Mouse (Mus musculus): ENCODE measurements around the gene Atrn.

Gene Atrn

DNA sequence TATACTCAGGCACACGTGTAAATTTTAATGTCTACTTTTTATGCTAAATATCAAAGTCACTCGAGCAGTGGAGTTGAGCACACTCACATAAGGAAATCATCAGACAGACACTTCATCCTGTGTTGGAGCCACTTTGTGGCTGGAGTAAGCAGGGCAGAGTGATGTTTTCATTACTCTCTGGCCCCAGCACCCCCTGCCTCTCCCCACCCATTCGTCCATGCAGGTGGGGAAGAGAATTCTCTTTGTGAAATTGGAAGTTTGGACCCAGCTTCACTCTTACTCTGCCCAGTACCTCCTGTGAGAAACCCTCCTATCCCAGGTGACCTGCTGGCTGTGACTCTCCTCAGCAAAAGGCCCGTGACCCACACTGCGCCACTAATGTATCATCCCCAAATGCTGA is 132.4 kb downstream of the Atrn start:
- DNase-seq (ENCODE audit: low spot score in 2 of 2): no peak

DNA sequence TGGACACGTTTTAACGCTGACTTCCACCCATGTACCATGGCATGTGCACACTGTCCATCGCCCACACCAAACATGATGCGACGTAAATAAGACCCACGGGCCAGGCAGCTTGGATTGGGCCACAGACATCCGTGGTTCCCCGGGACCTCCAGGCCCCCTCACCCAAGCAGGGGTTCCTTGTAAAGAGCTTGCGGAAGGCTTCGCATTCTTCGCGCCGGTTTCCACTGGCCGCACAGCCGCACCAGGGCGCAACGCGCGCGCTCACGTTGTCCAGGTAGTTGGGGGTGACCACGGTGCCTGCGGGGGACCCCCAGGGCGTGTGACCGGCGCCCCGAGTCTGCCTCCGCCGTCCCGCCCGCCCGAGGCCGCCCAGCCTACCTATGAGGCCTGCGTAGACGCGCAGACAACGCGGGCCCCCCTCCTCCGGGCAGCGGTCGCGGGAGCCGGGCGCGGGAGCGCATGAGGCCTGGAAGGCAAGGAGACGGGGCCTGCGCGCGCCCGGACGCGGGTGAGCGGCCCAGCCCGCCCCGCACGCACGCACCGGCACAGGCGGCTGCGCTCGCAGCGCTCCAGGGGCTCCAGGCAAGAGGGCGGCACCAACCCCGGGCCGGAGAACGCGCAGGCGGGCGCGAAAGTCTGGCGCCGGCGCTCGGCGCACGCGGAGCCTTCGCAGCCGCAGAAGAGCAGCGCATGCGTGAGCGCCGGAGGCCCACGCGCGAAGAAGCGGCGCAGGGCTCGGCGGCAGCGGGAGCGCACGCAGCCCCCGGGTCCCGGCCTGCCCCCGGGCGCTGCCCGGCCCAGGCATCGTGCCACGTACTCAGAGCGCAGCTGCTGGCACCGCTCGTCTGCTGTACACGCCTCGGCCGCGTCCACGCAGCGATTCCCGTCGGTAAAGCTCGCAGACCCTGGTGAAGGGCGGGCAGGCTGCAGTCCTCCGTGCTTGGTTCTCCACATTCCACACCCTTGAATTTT is 134.8 kb downstream of the Atrn start:
- peak; percentile 75 to 76 for DNase-seq (ENCODE audit: low spot score in 2 of 2)

DNA sequence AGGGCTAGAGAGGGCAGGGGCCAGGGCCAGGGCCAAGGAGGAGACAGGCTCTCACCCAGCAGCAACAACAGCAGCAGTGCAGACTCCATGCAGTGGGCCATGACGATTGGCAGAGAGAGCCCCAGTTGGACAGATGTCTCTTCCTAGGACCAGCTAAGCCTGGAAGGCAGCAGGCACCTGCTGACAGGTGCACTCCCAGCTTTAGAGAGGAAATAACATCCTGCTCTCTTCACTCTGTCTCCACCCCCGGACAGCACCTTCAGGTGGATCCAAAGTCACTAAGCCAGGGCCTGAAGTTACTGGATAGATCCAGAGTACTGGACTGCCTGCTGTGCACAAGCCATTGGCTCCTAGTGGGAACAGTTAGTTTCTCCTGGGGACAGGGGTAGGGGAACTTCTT is 136.7 kb downstream of the Atrn start, which contains the start of gene Gfra4:
Gfra4 (minus strand) TSS at position 101 of the 400 bp plus-strand sequence.
- no peak for DNase-seq (ENCODE audit: low spot score in 2 of 2)

DNA sequence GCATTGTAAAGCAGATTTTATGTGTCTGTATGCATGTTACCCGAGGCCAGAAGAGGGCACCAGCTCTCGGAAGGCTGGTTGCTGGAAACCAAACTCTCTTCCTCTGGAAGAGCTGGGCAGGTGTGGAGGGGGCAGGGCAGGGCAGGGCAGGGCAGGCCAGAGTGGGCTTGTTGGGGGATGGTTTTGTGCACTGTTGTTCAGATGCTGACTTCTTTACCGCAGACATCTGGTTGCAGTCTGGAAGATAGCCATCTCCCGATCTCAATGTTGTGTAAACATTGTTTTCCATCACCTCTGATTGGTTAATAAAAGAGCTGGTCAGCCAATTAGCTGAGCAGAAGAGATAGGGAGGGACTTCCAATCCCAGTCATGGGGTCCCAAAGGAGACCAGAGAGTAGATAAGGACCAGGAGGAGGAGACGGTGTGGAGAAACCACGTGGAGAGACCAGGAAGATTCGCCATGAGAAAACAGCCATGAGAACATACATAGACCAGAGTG is 138.1 kb downstream of the Atrn start:
- no peak for DNase-seq (ENCODE audit: low spot score in 2 of 2)

DNA sequence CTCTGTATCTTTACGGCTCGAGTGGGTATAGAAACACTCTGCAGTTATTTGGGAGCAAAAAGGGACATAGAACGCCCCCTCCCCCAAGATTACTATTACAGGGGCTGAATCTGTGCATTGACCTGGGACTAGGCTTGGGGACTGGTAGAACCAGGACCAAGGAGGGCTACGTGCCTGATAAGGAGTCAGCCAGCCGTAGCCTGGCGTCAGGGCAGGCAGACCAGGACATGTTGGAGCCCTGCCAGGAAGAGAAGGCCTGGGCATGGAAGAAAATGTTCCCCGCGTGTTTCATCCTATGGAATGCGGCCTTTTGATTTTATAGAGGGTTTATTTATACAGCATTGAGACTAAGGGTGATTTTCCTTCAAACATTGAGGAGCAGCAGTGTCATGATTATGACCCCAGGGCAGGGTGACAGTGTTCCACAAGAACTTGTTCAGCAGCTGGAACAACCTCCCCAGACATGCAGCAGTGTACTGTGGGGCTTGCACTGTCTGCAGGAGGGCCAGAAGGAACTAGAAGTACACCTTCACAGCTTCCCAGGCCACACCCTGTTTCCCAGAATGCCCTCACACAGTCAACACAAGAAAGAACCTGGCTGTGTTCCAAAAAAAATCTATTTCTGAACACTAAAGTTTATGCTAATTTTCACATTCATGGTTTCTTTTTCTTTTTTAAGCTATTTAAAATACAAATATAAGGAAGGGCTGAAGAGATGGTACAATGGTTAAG is 138.9 kb downstream of the Atrn start:
- DNase-seq (ENCODE audit: low spot score in 2 of 2): no peak

DNA sequence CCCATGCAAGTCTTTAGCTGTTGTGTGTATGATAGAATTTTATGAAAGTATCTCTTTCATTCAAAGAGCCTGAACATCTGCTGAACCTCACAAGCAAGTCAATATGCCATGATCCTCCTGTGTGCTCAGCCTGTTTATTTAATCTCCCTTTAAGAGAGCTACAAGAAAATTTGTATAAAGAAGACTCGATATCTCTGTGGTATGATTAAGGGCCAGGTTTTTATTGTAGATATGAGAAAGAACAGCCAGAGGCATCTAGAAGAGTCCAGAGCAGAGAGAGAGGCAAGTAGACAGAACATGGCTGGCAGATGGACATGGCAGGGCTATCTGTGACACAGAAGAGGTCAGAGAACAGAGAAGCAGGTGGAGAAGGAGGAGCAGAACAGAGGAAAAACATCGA is 139.7 kb downstream of the Atrn start:
- DNase-seq (ENCODE audit: low spot score in 2 of 2): no peak

DNA sequence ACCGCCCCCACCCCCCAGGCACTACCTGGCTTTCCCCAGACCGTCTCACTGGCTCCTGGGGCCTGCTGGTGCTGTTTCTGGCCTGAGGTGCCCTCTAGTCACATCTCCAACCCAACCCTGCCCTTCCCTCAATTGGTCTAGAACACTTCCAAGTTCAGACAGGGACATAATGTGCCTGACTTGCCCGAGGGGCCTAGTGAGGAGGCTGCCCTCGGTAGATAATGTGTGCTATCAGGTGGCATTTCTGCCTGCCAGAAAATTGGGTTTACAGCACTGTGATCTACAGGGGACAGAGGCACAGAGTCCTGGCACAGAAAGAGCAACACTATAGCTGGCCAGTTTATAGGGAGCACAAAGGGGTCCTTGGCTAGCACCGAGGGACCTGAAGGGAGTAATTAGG is 145.7 kb downstream of the Atrn start:
- DNase-seq (ENCODE audit: low spot score in 2 of 2): no peak

DNA sequence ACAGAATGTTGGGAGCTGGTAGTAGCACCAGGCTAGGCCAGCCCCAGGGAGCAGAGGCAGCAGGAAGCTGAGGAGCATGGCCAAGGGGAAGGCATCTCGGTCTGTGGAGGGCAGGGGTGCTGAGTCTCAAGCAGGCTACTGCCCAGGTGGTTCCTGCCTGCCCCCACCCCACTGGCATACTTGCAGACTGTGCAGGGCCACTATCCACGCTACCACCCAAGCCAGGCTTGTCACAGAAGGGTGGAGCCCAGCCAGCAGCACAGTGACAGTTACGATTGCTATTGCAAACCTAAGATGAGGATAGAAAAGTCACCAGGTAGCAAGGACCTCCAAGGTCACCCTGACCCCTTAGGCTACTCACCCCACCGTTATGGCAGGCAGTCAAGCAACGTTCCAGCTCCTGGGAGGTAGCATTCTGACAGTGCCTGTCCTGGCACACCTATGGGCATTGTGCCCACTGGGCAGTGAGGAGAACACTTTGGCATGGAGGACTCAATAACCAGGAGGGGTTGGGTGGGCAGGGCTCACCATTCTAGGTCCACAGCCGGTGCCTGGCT is 146.6 kb downstream of the Atrn start:
- DNase-seq (ENCODE audit: low spot score in 2 of 2): no peak

DNA sequence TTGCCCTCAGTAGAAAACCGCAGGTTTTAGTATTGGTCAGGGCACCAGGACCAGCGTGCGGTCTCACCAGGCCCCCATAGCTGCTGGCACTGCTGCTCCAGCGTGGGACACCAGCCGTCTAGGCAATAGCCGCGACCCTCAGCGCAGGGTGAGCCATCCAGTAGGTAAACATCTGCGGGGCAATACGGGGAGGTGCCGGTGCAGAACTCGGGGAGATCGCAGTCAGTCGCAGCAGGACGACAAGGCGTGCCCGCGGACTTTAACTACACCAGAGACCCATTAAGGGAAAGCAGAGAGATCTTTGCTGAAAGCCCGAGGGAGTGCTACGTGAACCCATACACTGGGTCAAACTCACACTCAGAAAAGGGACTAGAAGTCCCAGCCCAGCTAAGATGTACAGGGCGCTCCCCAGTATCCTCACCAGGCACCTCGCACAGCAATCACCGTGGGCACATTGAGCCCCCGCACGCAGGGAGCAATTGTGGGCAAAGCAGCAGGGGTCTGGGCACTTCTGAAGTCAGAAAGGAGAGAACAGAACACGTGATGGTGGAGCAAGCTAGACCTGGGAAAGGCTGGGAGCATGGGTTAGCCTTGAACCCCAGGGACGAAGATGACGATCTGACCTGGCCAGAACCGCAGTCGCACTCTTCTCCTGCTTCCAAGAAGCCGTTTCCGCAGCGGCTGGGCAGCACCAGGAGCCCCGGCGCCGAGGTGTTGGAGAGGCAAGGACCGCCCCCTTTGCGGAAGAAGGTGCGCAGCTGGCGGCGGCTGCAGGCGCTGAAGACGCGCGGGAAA is 147.8 kb downstream of the Atrn start:
- DNase-seq (ENCODE audit: low spot score in 2 of 2): no peak

DNA sequence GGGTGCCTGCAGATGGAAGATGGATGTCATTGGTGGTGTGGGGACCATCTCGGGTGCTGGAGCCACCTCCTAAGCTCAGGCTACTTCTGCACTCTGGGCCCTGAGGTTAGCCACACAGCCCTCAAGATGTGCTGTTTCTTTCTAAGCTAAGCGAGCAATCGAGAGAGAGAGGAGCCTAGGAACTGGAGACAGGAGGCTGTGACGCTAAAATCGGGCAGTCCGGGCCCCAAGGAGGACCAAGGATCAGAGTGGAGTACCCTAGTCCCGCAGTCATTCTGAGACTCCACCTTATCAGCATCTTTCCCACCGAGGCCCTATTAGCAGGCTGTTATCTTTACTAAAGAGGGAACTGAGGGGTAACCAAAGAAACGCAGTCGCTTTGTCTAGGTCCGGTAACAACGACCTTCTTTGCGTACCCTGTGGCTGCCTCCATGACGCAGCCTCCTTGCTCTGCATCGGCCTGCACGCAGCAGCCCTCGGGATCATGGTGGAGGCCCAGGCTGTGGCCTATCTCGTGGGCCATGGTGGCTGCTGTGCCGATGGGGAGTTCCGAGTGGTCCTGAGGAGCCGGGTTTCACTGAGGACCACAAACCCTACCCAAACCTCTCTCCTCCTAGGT is 148.5 kb downstream of the Atrn start:
- DNase-seq (ENCODE audit: low spot score in 2 of 2): no peak

DNA sequence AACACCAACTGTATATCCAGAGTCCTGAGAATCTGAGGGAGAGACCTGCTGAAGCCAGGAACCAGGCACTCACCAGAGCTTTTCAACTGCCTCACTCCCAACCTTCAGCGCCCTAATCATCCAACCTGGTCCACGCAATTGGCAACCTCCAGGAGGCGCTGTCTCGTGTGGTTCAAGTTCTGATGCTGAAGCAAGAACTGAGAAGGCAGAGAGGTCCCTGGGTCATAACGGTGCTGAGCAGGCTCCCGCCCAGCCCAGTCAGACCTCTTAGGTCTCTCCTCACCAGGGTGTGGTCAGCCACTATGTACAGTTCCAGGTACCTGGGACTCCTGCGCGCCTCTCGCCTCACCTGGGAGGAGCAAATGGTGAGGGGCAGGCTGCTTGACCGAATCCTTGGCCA is 149.3 kb downstream of the Atrn start:
- DNase-seq (ENCODE audit: low spot score in 2 of 2): peak in 1 of 2 experiments; percentile 41

DNA sequence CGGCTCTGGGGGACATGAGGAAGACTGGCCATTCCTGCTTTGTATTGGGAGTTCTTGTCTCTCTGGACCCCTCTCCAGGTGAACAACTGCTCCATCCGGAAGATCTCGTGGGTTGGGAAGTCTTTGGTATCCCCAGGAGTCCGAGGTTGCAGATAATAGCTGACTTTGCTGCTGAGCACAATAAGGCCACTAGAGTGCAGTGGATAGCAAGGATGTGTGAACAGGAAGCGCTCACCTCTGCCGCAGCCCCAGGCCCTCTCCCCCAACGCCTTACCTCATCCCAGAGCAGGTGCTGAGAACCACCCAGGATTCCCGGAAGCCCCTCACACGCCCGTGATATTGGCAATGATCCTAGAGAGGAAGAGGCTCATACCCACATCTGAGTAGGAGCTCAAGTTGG is 149.9 kb downstream of the Atrn start:
- no peak for DNase-seq (ENCODE audit: low spot score in 2 of 2)

DNA sequence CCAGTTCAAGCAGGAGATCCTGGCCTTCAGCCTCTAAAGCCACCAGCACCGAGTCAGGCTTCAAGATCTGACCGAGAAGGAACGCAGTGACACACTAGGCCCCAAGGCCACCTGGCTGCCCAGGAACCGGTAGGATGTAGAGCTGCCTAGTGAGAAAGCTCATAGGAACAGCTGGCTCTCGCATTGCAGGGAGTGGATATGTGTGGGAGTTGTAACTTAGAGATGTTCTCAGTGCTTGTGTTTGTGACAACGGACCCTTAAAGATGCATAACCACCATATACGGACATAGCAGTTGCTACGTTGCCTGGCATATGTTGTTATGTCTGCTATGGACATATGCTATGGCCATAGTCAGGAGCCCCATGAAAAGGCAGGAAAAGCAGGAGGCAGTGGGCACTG is 152.4 kb downstream of the Atrn start:
- no peak for DNase-seq (ENCODE audit: low spot score in 2 of 2)

DNA sequence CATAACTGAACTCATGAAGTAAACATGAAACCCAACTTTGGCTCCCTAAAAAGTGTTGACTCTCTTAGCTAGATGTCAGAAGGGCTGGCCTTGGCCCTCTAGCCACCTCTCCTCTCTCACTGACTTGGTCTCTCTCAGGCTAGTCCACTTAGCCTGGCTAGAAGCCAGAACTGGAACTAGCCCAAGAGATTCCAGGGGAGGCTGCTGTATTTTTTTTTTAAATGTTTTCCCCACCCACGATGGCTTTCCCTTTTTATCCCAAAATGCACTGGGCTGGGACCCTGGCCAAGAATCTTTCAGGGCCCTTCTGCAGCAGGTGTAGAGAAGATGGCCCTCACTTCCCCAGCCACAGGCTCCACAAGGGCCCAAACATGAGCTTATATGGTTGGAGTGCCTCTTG is 153.1 kb downstream of the Atrn start:
- peak in 1 of 2 experiments; percentile 32 for DNase-seq (ENCODE audit: low spot score in 2 of 2)

DNA sequence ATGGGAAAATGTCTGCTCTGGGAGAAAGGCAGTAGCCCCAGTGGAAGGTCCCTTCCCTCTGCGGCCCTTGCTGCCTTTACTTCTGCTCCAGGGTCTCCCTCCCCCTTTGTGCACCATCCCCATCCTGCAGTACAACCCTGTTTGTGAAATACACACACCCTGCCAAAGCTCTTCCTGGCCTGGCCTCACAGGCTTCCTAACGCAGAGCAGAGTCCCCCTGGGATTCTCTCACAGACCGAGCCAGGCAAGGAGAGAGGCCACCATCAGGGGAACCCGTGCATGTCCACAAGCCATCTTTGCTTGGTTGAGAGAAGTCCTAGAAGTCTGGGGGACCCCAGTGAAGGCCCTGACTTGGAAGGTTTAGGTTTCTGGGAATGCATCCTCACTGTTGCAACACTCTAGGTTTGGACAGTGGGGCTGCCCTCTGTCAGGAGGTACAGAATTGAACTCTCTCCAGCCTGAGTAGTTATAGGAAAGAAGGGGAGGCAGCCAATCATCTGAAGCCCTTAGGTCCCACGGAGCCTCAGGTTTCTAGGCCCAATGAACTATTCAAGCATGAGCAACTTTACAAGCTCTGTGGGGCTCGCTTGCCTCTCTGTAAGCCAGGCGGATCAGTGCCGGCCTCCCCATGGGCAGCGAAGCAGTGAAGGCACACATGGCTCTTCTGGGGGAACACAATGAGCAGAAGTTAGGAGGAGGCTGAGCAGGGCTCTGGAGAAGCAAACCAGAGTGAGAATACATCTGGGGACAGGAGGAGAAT is 153.7 kb downstream of the Atrn start:
- DNase-seq (ENCODE audit: low spot score in 2 of 2): no peak

DNA sequence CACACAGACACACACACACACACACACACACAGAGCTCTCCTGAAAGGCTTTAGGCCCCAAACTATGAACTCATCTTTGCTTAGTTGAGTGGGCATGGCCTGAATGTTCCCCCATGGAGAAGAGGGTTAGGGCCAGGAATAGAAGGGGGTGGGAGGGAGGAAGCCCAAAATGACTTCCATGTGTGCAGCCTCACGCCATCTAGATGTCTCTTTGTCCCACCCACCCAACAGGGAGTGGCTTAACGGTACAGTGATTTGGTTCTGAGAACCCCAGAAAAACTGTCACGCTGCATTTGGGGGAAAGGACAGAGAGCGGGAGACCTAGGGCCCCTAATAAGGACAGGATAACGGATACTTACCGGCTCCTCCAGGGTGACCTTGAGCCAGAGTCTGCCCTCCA is 154.5 kb downstream of the Atrn start:
- DNase-seq (ENCODE audit: low spot score in 2 of 2): no peak

DNA sequence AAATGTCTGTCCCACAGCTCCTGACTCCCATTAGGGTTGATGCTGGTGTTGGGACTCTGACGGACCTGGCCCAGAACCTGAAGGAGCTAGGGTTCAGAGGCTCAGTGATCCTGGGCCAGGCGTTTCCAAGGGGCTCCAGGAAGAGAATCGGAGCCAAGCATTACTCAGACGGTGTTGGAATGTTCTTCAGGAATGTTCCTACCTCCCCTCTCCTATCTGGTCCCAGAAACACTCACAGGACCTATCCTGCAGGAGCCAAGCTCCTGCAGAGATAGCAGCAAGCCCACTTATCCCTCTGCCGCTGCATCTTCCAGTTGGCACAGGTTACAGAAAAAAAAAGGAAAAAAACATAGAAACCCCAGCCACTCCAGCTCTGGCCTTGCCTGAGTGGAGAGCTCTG is 155.3 kb downstream of the Atrn start:
- no peak for DNase-seq (ENCODE audit: low spot score in 2 of 2)

DNA sequence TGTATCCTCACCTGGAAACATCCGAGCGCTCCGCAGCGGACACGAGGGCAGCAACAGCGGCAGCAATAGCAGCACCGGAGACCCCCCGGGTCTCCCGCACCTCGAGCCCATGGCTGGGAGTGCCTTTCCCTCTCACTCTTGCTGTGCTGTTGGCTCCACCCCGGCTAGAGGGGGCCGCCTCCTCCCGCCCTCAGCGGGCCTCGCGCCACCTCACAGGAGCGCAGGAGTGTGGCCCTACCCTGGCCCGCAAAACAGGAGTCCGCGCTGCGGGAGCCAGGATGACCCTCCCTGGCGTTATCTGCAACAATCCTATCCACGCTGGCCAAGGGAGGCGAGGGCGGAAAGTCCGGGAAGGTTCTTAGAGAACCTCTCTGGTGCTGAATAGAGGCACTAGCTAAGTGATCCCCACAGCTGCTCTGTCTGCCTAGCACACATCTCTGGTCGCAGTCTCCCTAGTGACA is 157.1 kb downstream of the Atrn start, which contains the start of gene Adam33:
Adam33 (minus strand) TSS at position 411 of the 461 bp plus-strand sequence.
- no peak for DNase-seq (ENCODE audit: low spot score in 2 of 2)

DNA sequence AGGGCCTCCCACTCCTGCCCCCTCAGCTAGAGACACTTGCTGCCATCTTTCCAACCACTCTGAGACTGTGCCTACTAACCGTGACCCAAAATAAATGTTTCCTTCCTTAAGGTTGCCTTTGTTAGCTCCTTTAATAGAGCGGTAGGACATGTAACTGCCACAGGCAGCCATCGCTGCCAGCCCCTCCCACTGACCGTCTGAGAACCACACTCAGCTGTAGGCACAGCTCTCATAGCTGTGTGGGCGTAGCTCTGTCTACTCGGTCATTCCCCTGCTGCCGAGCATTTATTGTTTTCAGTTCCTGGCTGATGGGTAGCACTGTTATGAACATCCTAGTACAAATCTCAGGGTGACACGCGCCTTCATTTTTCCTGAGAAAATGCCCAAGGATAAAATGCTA is 160.0 kb downstream of the Atrn start:
- no peak for DNase-seq (ENCODE audit: low spot score in 2 of 2)

DNA sequence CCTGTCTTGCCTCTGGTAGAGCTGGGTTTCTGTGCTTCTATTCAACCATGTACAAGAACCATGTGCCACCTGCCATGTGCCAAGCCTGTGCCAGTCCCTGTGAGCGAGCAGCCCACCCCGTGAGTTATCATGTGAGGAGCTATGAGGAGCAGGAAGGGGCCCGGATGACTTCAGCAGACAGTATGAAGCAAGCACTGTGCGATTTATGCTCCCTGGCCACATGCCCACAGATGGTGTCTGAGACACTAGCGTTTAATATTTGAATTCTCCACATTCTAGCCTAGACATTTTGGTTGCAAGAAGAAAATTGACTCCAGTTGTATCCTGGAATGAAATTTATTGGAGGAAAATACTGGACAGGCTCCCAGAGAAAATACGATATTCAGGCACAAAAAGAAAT is 161.2 kb downstream of the Atrn start:
- no peak for DNase-seq (ENCODE audit: low spot score in 2 of 2)

Data from left cerebral cortex, adult 9 months (tissue).